Mouse (Mus musculus) myocyte (in vitro differentiated cells): ENCODE results near the gene Eea1. TPM values are rescaled to one million over a fixed set of nuclear protein-coding genes. Genes with fewer than 3 reads are reported as not detected.

Experiments
- H3K27me3 ChIP-seq: one replicate; pipeline ENCODE4 v1.6.1; 2011; ENCODE audit not compliant: control insufficient read depth, insufficient read depth, insufficient read length
- H3K36me3 ChIP-seq: one replicate; pipeline ENCODE4 v1.6.1; 2011; ENCODE audit not compliant: control insufficient read depth, insufficient read depth
- H3K4me2 ChIP-seq: one replicate; pipeline ENCODE4 v1.6.1; 2011; ENCODE audit warnings: low read depth, control low read depth
- H3K4me3 ChIP-seq: one replicate; pipeline ENCODE4 v1.5.1; 2011; ENCODE audit warnings: mild to moderate bottlenecking, control low read depth, moderate library complexity
- H3K79me2 ChIP-seq: one replicate; pipeline ENCODE4 v1.6.1; 2011; ENCODE audit not compliant: control insufficient read depth, insufficient read depth
- H3ac ChIP-seq: one replicate; pipeline ENCODE4 v1.6.1; 2011; ENCODE audit not compliant: control insufficient read depth, insufficient read length
- CEBPB ChIP-seq: IDR thresholded peaks from 2 replicates; pipeline ENCODE4 v1.6.1; 2011; ENCODE audit warnings: mild to moderate bottlenecking, moderate library complexity; ENCODE audit not compliant: poor library complexity, insufficient read depth, severe bottlenecking
- E2F4 ChIP-seq: IDR thresholded peaks from one replicate; pipeline ENCODE4 v1.6.1; 2011; ENCODE audit warnings: mild to moderate bottlenecking, control low read depth, moderate library complexity; ENCODE audit not compliant: insufficient read depth
- MAX ChIP-seq: IDR thresholded peaks from one replicate; pipeline ENCODE4 v1.6.1; 2011; ENCODE audit warnings: low read depth, mild to moderate bottlenecking, control low read depth
- MYOD1 ChIP-seq, 3 experiments: IDR thresholded peaks; one replicate each; pipeline ENCODE4 v1.6.1; 2011; ENCODE audit warnings: control low read depth in 2 of 3, low read depth in 2 of 3, mild to moderate bottlenecking in 2 of 3, moderate library complexity in 1 of 3; ENCODE audit not compliant: insufficient read length in 2 of 3, control insufficient read depth in 1 of 3
- MYOG ChIP-seq, 3 experiments: IDR thresholded peaks; one replicate each; pipeline ENCODE4 v1.6.1; 2011; ENCODE audit warnings: control low read depth in 2 of 3, low read depth in 2 of 3, mild to moderate bottlenecking in 2 of 3; ENCODE audit not compliant: insufficient read length in 2 of 3, control insufficient read depth in 1 of 3, insufficient read depth in 1 of 3
- POLR2A ChIP-seq: IDR thresholded peaks from one replicate; pipeline ENCODE4 v1.6.1; 2011; ENCODE audit warnings: low read depth, mild to moderate bottlenecking, control low read depth, moderate library complexity; ENCODE audit not compliant: insufficient read length
- POLR2AphosphoS2 ChIP-seq: IDR thresholded peaks from one replicate; pipeline ENCODE4 v1.6.1; 2011; ENCODE audit warnings: low read depth, control low read depth; ENCODE audit not compliant: insufficient read length
- REST ChIP-seq: IDR thresholded peaks from one replicate; pipeline ENCODE4 v1.6.1; 2011; ENCODE audit warnings: mild to moderate bottlenecking, control low read depth, moderate library complexity; ENCODE audit not compliant: insufficient read depth, insufficient read length
- SRF ChIP-seq: IDR thresholded peaks from one replicate; pipeline ENCODE4 v1.6.1; 2011; ENCODE audit warnings: low read depth; ENCODE audit not compliant: control insufficient read depth, insufficient read length
- TCF12 ChIP-seq: IDR thresholded peaks from one replicate; pipeline ENCODE4 v1.6.1; 2011; ENCODE audit warnings: mild to moderate bottlenecking, control low read depth; ENCODE audit not compliant: poor library complexity, insufficient read depth, severe bottlenecking
- TCF3 ChIP-seq: IDR thresholded peaks from one replicate; pipeline ENCODE4 v1.6.1; 2011; ENCODE audit warnings: low read depth, control low read depth; ENCODE audit not compliant: insufficient read length
- USF1 ChIP-seq: IDR thresholded peaks from one replicate; pipeline ENCODE4 v1.6.1; 2011; ENCODE audit warnings: low read depth, mild to moderate bottlenecking, control low read depth, moderate library complexity
- polyA plus RNA-seq: library from polyadenylated mRNA; unstranded; fragments of >200 nt; fragmentation: generic; extraction: Trizol; gene quantifications from one replicate; pipeline ENCODE4 v1.2.1, GENCODE M21; 2012; ENCODE audit warnings: missing spikeins

Eea1 gene
- polyA plus RNA-seq, 1 experiment, result 6.9 TPM

DNA sequence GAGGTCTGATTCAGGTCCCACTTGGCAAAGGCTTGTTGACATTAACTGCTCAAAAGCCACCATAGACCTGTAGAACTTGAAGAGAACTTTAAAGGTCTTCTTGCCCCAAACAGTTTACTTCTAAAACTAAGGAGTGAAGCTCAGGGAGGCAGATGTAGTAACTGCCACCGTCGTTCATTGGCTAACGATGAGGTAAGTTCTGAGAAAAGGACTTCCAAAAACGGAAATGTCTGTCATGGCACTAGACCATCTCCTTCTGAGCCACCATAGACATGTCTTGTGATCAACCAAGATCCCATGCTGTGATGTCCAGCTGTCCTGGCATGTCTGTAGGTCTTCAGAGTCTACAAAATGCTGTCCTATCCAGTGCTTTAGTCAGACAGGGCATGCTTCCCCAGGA lies 139.4 kb downstream of the Eea1 start:
- Histone ChIP-seq H3K36me3 (no peaks in the 10 kb centered on the region), H3ac (no peak overlapping the region), H3K79me2 (no peaks in the 10 kb centered on the region), H3K4me2 (no peak overlapping the region), H3K27me3 (no peaks in the 10 kb centered on the region), H3K4me3 (no peak overlapping the region)
- no peak for TF ChIP-seq REST
- peak in 1 of 3 experiments; percentile 32 for TF ChIP-seq MYOD1 (IDR thresholded peaks at IDR 0.05; ENCODE audit: control insufficient read depth in 1 of 3, insufficient read length in 2 of 3, low read depth in 2 of 3)
- no peak for TF ChIP-seq TCF12
- TF ChIP-seq MYOG (IDR thresholded peaks at IDR 0.05; ENCODE audit: control insufficient read depth in 1 of 3, insufficient read depth in 1 of 3, insufficient read length in 2 of 3, low read depth in 2 of 3), result no peak
- TF ChIP-seq SRF, result peak; percentile 36

DNA sequence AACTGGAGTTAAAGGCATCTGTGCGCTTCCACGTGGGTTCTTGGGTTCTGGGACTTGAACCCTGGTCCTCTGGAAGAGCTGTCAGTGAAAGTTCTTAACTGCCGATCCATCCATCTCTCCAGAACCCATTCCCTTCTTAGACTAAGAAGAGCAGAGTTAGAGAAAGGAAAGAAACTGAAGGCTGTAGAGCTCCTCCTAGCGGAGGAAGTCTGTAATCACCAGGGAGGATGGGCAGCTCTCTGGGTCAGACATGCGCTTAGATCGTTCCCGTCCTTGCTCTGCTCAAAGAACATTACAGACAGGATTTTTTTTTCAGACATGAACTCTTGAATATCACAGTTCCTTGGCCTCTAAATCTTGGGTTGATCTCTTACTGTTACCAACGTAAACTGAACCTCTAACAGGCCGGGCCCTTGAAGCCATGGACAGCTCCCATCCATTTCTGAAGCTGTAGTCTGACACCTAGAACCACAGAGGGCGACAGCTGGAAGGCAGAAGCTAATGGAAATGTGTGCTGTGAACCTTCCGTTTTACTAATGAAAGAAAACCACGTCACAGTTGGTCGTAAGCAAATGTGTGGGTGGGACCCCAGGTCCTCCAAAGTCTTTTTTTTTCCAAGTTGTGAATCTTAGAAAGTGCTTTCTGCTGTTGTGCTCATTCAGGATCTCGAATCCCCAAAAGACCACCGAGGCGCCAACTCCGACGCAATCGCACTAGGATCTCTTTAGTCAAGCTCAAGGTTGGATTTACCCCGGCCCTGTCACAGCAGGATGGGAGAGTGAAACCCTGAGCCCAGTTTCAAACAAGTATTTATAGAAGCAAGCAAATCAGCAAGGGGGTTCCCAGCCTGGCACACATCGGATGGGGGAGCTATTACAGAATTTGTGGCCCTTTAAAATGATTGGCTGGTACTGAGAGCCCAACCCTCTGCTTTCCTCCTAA lies 140.3 kb downstream of the Eea1 start:
- no peaks in the 10 kb centered on the region for H3K79me2 ChIP-seq
- no peak overlapping the region for H3ac ChIP-seq
- no peak overlapping the region for H3K4me2 ChIP-seq
- H3K4me3 ChIP-seq, result no peak overlapping the region
- no peaks in the 10 kb centered on the region for H3K36me3 ChIP-seq
- H3K27me3 ChIP-seq, result no peaks in the 10 kb centered on the region
- peak in 2 of 3 experiments; percentile 51 to 65 for TF ChIP-seq MYOD1 (IDR thresholded peaks at IDR 0.05; ENCODE audit: control insufficient read depth in 1 of 3, insufficient read length in 2 of 3, low read depth in 2 of 3)
- no peak for TF ChIP-seq TCF3
- TF ChIP-seq REST, result no peak
- peak in 2 of 3 experiments; percentile 5 to 53 for TF ChIP-seq MYOG (IDR thresholded peaks at IDR 0.05; ENCODE audit: control insufficient read depth in 1 of 3, insufficient read depth in 1 of 3, insufficient read length in 2 of 3, low read depth in 2 of 3)
- no peak for TF ChIP-seq USF1
- no peak for TF ChIP-seq POLR2A

DNA sequence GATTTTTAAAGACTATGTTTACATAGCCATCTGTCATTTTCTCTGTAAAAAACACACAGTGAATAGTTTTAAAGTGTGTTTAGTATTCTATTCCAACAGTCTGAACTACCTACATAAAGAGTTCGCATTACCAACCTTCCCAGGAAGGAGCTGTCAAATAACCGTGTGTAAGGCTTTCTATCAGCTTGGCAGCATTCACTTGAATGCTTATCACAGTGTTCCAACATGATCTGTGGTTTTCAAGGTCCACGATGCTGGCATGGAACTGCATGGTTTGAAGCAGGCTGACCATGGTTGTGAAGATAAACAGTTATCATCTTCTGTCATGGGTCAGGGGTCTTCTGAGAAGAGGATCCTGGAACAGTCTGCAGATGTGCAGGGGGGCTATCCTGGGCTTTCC lies 141.8 kb downstream of the Eea1 start:
- Histone ChIP-seq H3K36me3 (no peaks in the 10 kb centered on the region), H3ac (no peak overlapping the region), H3K79me2 (no peaks in the 10 kb centered on the region), H3K4me2 (no peak overlapping the region), H3K4me3 (no peak overlapping the region), H3K27me3 (no peaks in the 10 kb centered on the region)
- no peak for TF ChIP-seq USF1
- TF ChIP-seq E2F4, result no peak
- TF ChIP-seq MAX, result no peak
- TF ChIP-seq REST, result no peak
- TF ChIP-seq TCF3, result no peak
- no peak for TF ChIP-seq POLR2A
- no peak for TF ChIP-seq POLR2AphosphoS2
- no peak for TF ChIP-seq SRF
- no peak for TF ChIP-seq TCF12
- no peak for TF ChIP-seq MYOD1 (IDR thresholded peaks at IDR 0.05; ENCODE audit: control insufficient read depth in 1 of 3, insufficient read length in 2 of 3, low read depth in 2 of 3)
- TF ChIP-seq MYOG (IDR thresholded peaks at IDR 0.05; ENCODE audit: control insufficient read depth in 1 of 3, insufficient read depth in 1 of 3, insufficient read length in 2 of 3, low read depth in 2 of 3), result no peak

DNA sequence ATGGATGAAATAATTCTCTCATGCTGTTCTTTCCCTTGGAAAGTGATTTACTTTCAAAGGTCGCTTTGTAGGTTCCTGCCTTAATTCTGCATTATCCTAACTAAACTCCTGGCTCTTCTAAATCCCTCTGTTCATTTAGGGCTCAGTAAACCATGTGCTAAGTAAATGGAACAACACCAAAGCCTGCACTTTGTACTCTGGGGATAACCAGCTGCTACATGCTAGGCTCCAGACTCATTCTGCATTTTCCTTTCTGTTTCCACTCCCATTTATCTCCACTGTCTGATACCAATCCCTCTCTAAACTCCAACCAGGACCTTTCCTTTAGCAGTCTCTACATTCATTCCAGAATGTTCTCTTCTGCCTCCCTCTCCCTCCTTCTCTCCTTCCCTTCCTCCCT lies 149.3 kb downstream of the Eea1 start:
- no peaks in the 10 kb centered on the region for H3K36me3 ChIP-seq
- H3K27me3 ChIP-seq, result no peaks in the 10 kb centered on the region
- H3K79me2 ChIP-seq, result no peaks in the 10 kb centered on the region
- no peak overlapping the region for H3K4me2 ChIP-seq
- TF ChIP-seq POLR2AphosphoS2, result no peak
- TF ChIP-seq E2F4, result no peak
- no peak for TF ChIP-seq CEBPB
- no peak for TF ChIP-seq SRF
- TF ChIP-seq USF1, result no peak
- TF ChIP-seq MYOD1 (IDR thresholded peaks at IDR 0.05; ENCODE audit: control insufficient read depth in 1 of 3, insufficient read length in 2 of 3, low read depth in 2 of 3), result no peak
- TF ChIP-seq REST, result no peak
- TF ChIP-seq TCF3, result no peak
- TF ChIP-seq MAX, result no peak
- TF ChIP-seq POLR2A, result no peak
- no peak for TF ChIP-seq MYOG (IDR thresholded peaks at IDR 0.05; ENCODE audit: control insufficient read depth in 1 of 3, insufficient read depth in 1 of 3, insufficient read length in 2 of 3, low read depth in 2 of 3)
- no peak for TF ChIP-seq TCF12
- no peak overlapping the region for H3K4me3 ChIP-seq
- no peak overlapping the region for H3ac ChIP-seq

DNA sequence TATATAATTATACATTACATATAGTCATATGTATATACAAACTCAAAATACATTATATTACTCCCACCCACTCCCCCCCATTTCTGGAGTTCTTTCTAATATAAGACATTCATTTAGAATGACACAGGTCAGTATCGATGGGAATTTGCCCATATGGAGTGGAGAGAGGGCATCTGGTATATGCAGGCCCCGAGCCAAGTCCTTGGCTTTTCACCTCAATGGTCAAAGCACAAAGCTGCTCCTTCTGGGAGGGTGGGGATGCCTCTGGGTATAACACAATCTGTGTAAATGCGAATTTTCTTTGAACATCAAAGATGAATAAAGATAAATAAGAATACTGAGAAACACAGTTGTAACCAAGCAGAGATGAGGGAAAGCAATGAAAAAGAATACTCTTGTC lies 149.9 kb downstream of the Eea1 start:
- TF ChIP-seq TCF3 (no peak), MYOD1 (IDR thresholded peaks at IDR 0.05; ENCODE audit: control insufficient read depth in 1 of 3, insufficient read length in 2 of 3, low read depth in 2 of 3) (no peak), CEBPB (no peak), USF1 (no peak), E2F4 (no peak), REST (no peak)
- Histone ChIP-seq H3ac (no peak overlapping the region), H3K79me2 (no peaks in the 10 kb centered on the region), H3K4me3 (no peak overlapping the region), H3K27me3 (no peaks in the 10 kb centered on the region), H3K36me3 (no peaks in the 10 kb centered on the region), H3K4me2 (no peak overlapping the region)
